Mouse (Mus musculus) heart, embryonic 12.5 days (tissue): ENCODE data around the gene Ppara. TPM values are rescaled to one million over a fixed set of nuclear protein-coding genes. Genes with fewer than 3 reads are reported as not detected.

ENCODE experiments used
- ATAC-seq: fragments of 200-750 bp; cut with Nextera tagmentation; 2 replicates; pipeline ENCODE4 v1.8.0; 2017; ENCODE audit warnings: moderate TSS enrichment, moderate library complexity; ENCODE audit not compliant: insufficient number of reproducible peaks, low FRiP score
- H3K27ac ChIP-seq: fragments of 300-500 bp; sonication (generic); 2 replicates; pipeline ENCODE4 v1.5.1; 2016; ENCODE audit warnings: mild to moderate bottlenecking, moderate library complexity; ENCODE audit not compliant: poor library complexity, severe bottlenecking
- H3K27me3 ChIP-seq: fragments of 300-500 bp; sonication (generic); replicated peaks from 2 replicates; pipeline ENCODE4 v1.6.1; 2016; ENCODE audit warnings: mild to moderate bottlenecking, moderate library complexity
- H3K36me3 ChIP-seq: fragments of 300-500 bp; sonication (generic); 2 replicates; pipeline ENCODE4 v1.6.1; 2016; ENCODE audit warnings: mild to moderate bottlenecking, moderate library complexity
- H3K4me1 ChIP-seq: fragments of 300-500 bp; sonication (generic); replicated peaks from 2 replicates; pipeline ENCODE4 v1.6.1; 2016; ENCODE audit warnings: mild to moderate bottlenecking
- H3K4me2 ChIP-seq: fragments of 300-500 bp; sonication (generic); 2 replicates; pipeline ENCODE4 v1.6.1; 2016; ENCODE audit warnings: mild to moderate bottlenecking, moderate library complexity
- H3K4me3 ChIP-seq: fragments of 300-500 bp; sonication (generic); 2 replicates; pipeline ENCODE4 v1.5.1; 2016; ENCODE audit warnings: mild to moderate bottlenecking
- H3K9ac ChIP-seq: fragments of 300-500 bp; sonication (generic); 2 replicates; pipeline ENCODE4 v1.6.1; 2016; ENCODE audit warnings: mild to moderate bottlenecking, moderate library complexity
- H3K9me3 ChIP-seq: fragments of 300-500 bp; sonication (generic); replicated peaks from 2 replicates; pipeline ENCODE4 v1.6.1; 2016; ENCODE audit warnings: mild to moderate bottlenecking, moderate library complexity
- WGBS: fragments of 180-500 bp; shearing (Covaris S2); methylation state at CpG from one replicate; pipeline ENCODE4 v1.1.7; 2016; 5-methylcytosine and 5-hydroxymethylcytosine counted together
- polyA plus RNA-seq: library from polyadenylated mRNA; unstranded; fragments of >200 nt; fragmentation: Nextera tagmentation; extraction: Ambion mirVana; gene quantifications from 2 replicates; pipeline ENCODE4 v1.2.1, GENCODE M21; 2016

The Ppara gene
- polyA plus RNA-seq, 1 experiment from 2014 or later = 3.3 TPM

DNA sequence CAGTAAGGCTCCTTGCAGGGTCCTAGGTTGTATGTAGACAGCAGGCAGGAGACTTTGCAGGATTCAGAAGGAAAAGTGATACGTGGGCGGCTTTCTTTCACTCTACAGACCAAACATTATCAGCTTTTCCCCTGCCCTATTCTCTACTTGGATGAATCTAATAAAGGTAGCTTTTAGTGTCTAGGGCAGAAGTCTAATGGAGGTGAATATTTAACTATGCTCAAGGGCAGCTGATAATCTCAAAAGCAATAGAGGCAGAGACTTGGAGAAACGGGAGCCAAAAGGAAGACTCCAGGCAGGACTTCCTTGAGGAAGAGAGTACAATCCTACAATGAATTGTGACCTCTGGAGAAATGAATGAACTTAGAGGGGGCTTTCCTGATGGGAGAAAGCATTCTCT lies 9.2 kb downstream of the Ppara start:
- peaks cover 56% of the 10 kb centered on the region for H3K27me3 ChIP-seq
- H3K4me3 ChIP-seq = no peak overlapping the region
- H3K4me1 ChIP-seq = no peaks in the 10 kb centered on the region
- H3K4me2 ChIP-seq = no peak overlapping the region
- ATAC-seq = no peak
- 57% methylated on average over 3 of the region's 3 CpGs for WGBS
- H3K36me3 ChIP-seq = no peaks in the 10 kb centered on the region
- no peak overlapping the region for H3K27ac ChIP-seq
- no peak overlapping the region for H3K9ac ChIP-seq
- H3K9me3 ChIP-seq = no peaks in the 10 kb centered on the region

DNA sequence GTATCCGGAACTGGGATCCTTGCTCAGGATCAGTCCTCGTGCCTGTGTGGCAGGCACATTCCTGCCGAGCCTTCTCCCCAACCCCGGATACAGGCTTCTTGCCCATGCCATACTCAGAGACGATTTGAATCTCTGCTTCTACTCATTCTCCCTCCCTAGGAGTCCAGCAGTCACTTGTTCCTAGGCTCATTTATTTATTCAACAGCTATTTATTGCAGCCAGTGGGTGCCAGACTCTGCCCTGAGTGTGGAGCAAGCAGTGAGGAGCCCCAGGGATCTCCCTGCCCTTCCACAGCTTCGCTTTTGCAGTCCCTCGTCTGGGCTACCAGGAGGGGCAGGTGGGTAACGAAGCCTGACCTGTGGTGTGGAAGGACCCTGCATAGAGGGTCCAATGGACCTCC lies 11.4 kb downstream of the Ppara start:
- no peak overlapping the region for H3K4me2 ChIP-seq
- no peaks in the 10 kb centered on the region for H3K36me3 ChIP-seq
- peaks cover 34% of the 10 kb centered on the region for H3K27me3 ChIP-seq
- H3K9me3 ChIP-seq = no peaks in the 10 kb centered on the region
- H3K9ac ChIP-seq = no peak overlapping the region
- H3K4me3 ChIP-seq = no peak overlapping the region
- no peak for ATAC-seq
- no peaks in the 10 kb centered on the region for H3K4me1 ChIP-seq
- 73% methylated on average over 8 of the region's 8 CpGs for WGBS
- H3K27ac ChIP-seq = no peak overlapping the region

DNA sequence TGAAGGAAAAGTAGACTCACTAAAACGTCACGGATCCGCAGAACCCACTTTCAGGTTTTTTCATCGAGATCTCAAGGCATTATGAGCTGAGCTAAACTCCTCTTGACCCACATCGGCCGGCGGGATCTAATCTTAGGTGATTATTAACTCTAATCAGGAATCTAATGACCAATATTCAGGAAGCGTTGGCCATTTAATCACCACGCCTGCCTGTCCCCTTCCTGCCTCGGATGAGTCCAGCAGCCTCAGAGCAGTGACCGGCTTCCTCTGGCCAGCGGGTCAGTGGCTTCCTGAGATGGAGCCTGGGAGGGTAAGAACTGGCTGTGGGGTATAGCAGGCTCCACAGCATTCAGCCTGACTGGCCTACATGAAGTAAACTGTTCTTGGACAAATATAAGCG lies 11.9 kb downstream of the Ppara start:
- Histone ChIP-seq H3K9me3 (no peaks in the 10 kb centered on the region), H3K4me2 (no peak overlapping the region), H3K27me3 (peaks cover 32% of the 10 kb centered on the region), H3K9ac (no peak overlapping the region), H3K27ac (no peak overlapping the region), H3K36me3 (no peaks in the 10 kb centered on the region), H3K4me1 (no peaks in the 10 kb centered on the region), H3K4me3 (no peak overlapping the region)
- no peak for ATAC-seq
- WGBS = 70% methylated on average over 13 of the region's 13 CpGs

DNA sequence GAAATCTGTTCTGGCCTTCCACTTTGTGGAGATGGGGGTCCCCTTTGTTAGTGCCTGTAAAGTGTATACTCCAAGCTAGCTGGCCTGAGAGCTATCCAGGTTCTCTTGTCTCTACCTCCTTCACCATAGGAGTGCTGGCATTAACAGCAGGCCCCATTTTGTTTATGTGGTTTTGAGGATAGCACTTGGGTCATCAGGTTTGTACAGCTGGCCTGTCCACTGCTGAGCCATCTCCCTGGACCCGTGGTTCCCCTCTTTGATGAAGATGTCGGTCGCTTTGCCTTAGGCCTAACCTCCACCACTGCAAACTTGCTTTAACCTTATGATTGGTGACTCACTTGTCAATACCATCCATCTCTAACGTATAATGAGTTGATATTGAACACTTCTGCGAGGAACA lies 13.2 kb downstream of the Ppara start:
- no peak for ATAC-seq
- no peak overlapping the region for H3K9ac ChIP-seq
- H3K4me2 ChIP-seq = no peak overlapping the region
- no peaks in the 10 kb centered on the region for H3K4me1 ChIP-seq
- H3K9me3 ChIP-seq = no peaks in the 10 kb centered on the region
- 82% methylated on average over 5 of the region's 5 CpGs for WGBS
- H3K27me3 ChIP-seq = peaks cover 25% of the 10 kb centered on the region
- no peaks in the 10 kb centered on the region for H3K36me3 ChIP-seq
- H3K4me3 ChIP-seq = no peak overlapping the region
- no peak overlapping the region for H3K27ac ChIP-seq

DNA sequence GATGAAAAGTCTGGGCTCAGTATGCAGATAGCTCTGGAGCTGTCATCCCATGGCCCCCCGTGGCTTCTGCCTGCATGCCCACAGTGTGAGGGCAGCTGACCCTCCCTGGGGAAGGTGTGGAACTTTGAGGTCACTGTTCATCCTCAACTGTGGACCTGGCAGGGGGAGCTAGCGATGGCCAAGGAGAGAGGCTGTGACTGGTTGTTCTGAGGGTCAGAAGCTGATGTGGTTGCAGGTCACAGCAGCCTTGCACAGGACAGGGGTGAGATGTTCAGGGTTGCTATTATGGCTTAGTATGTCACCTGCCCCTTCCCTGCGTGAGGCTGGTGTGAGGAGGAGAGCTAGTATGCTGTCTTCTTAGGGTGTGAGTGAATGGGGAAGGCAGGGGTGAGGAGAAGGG lies 13.7 kb downstream of the Ppara start:
- Histone ChIP-seq H3K27me3 (peaks cover 21% of the 10 kb centered on the region), H3K4me2 (no peak overlapping the region), H3K27ac (no peak overlapping the region), H3K9me3 (no peaks in the 10 kb centered on the region), H3K4me3 (no peak overlapping the region), H3K9ac (no peak overlapping the region), H3K36me3 (no peaks in the 10 kb centered on the region), H3K4me1 (no peaks in the 10 kb centered on the region)
- no peak for ATAC-seq
- 73% methylated on average over 3 of the region's 3 CpGs for WGBS

DNA sequence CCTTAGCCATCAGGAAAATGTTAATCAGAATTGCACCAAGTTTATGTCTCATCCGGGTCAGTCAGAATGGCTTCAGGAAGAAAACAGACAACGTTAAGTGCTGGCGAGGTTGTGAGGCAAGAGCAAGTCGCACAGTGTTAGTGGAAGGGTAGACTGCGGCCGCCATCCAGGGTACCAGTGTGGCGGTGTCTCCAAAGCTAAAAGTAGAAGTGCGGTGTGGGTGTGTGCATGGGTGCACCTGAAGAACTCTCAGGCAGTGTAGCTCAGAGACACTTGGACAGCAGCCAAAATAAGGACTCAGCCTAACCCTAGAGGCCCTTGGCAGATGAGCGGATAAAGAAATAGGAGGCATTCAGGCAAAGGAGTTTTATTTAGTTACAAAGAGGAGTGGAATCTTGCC lies 14.4 kb downstream of the Ppara start:
- Histone ChIP-seq H3K4me3 (no peak overlapping the region), H3K4me2 (no peak overlapping the region), H3K27ac (no peak overlapping the region), H3K27me3 (peaks cover 17% of the 10 kb centered on the region), H3K4me1 (peaks cover 4% of the 10 kb centered on the region; the same call in 1 of the 2 replicates), H3K36me3 (no peaks in the 10 kb centered on the region), H3K9me3 (no peaks in the 10 kb centered on the region), H3K9ac (no peak overlapping the region)
- 87% methylated on average over 9 of the region's 9 CpGs for WGBS
- ATAC-seq = no peak

DNA sequence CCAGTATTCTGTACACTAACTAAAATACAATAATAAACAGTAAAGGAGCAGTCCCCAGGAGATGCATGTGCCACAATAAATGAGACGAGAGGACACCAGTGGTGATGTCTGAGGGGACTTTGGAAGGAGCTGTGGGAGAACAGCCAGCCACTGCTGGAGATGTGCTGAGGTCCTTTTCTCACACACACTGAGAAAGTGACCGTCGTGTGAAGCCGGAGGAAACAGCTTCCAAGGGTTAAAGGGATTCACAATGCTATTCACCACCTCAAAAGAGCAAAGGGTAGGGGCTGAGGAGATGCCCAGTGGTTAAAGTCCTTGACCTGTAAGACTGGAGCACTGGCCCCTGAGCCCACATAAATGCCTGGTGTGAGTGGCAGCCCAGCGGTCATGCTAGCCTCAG lies 15.3 kb downstream of the Ppara start:
- Histone ChIP-seq H3K27me3 (peaks cover 15% of the 10 kb centered on the region), H3K27ac (no peak overlapping the region), H3K9ac (no peak overlapping the region), H3K9me3 (no peaks in the 10 kb centered on the region), H3K4me3 (no peak overlapping the region), H3K36me3 (no peaks in the 10 kb centered on the region), H3K4me2 (no peak overlapping the region), H3K4me1 (peaks cover 6% of the 10 kb centered on the region; the same call in 1 of the 2 replicates)
- 72% methylated on average over 5 of the region's 5 CpGs for WGBS
- no peak for ATAC-seq

DNA sequence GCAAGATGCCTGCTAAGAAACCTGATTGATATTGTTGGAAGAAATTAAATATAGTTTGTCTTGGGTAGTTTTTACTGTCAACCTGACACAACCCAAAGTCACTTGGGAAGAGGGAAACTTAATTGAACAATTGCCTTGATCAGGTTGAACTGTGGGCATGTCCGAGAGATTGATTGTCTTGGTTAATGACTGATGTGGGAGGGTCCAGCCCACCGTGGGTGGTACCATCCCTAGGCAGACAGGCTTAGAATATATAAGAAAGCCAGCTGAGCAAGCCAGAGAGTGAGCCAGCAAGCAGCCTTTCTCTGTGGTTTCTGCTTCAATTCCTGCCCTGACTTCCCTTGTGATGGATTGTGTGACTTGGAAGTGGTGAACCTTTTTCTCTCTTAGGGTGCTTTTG lies 17.9 kb downstream of the Ppara start:
- ATAC-seq = no peak
- H3K4me3 ChIP-seq = no peak overlapping the region
- no peaks in the 10 kb centered on the region for H3K36me3 ChIP-seq
- 66% methylated on average over 2 of the region's 2 CpGs for WGBS
- H3K27me3 ChIP-seq = 0 out of 2 replicates have a peak, but pooled peaks cover 4% of the 10 kb centered on the region
- H3K27ac ChIP-seq = no peak overlapping the region
- no peak overlapping the region for H3K9ac ChIP-seq
- H3K4me2 ChIP-seq = no peak overlapping the region
- peaks cover 6% of the 10 kb centered on the region; the same call in 1 of the 2 replicates for H3K4me1 ChIP-seq
- peaks cover 5% of the 10 kb centered on the region for H3K9me3 ChIP-seq

DNA sequence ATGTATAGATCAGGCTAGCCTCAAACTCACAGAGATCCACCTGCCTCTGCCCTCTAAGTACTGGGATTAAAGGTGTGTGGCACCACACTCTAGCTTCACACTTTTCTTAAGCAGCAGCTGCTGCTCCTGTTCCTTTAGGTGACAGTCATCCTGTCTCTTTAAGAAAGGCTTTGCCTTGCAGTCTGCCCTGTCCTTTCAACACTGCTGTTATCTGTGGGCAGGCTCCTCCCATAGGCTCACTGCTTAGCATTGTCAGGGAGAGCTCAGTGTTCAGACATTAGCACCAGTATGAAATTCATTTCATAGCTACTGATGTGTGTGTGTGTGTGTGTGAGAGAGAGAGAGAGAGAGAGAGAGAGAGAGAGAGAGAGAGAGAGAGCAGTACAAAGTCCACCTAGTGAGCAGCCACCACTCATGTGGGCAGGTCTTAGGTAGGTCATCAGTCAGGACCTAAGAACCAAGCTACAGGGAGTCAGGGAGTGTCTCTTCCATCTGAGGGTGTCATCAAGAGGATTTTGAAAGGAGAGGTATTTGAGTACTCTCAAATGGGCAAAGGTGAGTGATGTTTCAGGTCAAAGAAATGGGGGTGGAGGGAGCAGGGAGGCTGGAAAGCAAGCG lies 19.4 kb downstream of the Ppara start:
- Histone ChIP-seq H3K27me3 (no peaks in the 10 kb centered on the region), H3K4me2 (no peak overlapping the region), H3K9ac (no peak overlapping the region), H3K4me3 (no peak overlapping the region), H3K9me3 (peaks cover 9% of the 10 kb centered on the region), H3K36me3 (no peaks in the 10 kb centered on the region), H3K4me1 (peaks cover 6% of the 10 kb centered on the region; the same call in 1 of the 2 replicates), H3K27ac (no peak overlapping the region)
- 61% methylated on average over 1 of the region's 1 CpGs for WGBS
- no peak for ATAC-seq

DNA sequence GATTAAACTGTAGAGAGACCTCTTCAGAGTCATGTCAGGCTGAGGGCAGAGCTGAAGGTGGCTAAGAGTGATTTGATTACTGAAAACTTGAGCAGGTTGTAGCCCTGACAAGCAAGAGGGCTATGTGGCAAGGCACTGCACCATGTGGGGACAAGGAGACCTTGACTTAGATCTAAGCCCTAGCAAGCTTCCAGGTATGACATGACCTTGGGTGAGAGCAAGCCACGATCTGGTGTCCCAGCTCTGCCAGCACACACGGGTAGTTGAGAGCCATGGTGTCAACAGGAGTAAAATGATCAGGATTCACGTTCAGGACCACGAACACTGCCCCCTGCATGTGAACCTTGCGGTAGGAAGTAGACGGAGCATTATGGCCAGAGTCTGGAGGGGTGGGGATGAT lies 20.4 kb downstream of the Ppara start:
- H3K9me3 ChIP-seq = peaks cover 9% of the 10 kb centered on the region
- H3K27ac ChIP-seq = no peak overlapping the region
- no peak overlapping the region for H3K9ac ChIP-seq
- ATAC-seq = no peak
- H3K27me3 ChIP-seq = no peaks in the 10 kb centered on the region
- H3K4me3 ChIP-seq = no peak overlapping the region
- no peak overlapping the region for H3K4me2 ChIP-seq
- 61% methylated on average over 6 of the region's 6 CpGs for WGBS
- H3K36me3 ChIP-seq = no peaks in the 10 kb centered on the region
- peaks cover 6% of the 10 kb centered on the region; the same call in 1 of the 2 replicates for H3K4me1 ChIP-seq

DNA sequence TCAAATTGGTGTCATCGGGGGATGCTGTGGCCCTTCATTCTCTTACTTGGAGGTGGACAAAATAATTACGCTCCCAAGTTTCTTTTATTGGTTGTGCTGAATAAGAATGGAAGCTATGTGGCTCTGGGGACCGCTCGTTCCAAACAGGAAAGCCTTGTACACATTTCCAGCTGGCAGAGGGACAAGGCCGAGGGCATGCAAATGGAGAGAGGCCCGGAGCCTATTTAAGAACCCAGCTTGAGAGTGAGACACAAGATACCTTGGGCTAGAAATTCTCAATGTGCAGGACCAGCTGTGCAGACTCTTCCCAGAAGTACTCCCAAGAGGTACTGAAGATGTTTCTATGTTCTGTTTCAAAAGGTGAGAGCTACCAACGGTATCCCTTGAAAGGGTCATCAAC lies 21.8 kb downstream of the Ppara start:
- H3K4me3 ChIP-seq = no peak overlapping the region
- no peaks in the 10 kb centered on the region for H3K36me3 ChIP-seq
- H3K9me3 ChIP-seq = peaks cover 9% of the 10 kb centered on the region
- H3K4me2 ChIP-seq = no peak overlapping the region
- H3K4me1 ChIP-seq = peaks cover 6% of the 10 kb centered on the region; the same call in 1 of the 2 replicates
- no peak for ATAC-seq
- H3K9ac ChIP-seq = no peak overlapping the region
- H3K27me3 ChIP-seq = no peaks in the 10 kb centered on the region
- 88% methylated on average over 7 of the region's 7 CpGs for WGBS
- H3K27ac ChIP-seq = no peak overlapping the region

DNA sequence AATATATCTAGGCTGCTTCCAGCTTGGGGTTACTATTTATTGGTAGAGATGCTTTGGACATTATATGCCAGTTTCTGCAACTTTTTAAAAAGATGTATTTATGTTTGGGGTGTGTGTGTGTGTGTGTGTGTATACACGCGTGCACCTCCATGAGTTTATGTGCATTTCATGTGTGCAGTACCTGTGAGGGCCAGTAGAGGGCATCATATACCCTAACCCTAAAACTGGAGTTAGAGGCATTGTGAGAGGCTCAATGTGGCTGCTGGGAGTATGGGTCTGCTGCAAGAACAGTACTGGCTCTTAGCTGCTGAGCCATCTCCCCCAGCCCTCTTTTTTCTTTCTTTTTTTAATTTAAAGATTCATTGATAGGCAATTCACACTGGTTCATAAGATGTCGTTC lies 23.0 kb downstream of the Ppara start:
- no peak overlapping the region for H3K4me2 ChIP-seq
- peaks cover 6% of the 10 kb centered on the region; the same call in 1 of the 2 replicates for H3K4me1 ChIP-seq
- H3K27ac ChIP-seq = no peak overlapping the region
- ATAC-seq = no peak
- WGBS = 89% methylated on average over 3 of the region's 3 CpGs
- H3K27me3 ChIP-seq = no peaks in the 10 kb centered on the region
- peaks cover 9% of the 10 kb centered on the region for H3K9me3 ChIP-seq
- no peaks in the 10 kb centered on the region for H3K36me3 ChIP-seq
- no peak overlapping the region for H3K4me3 ChIP-seq
- no peak overlapping the region for H3K9ac ChIP-seq
